Mouse (Mus musculus): ENCODE results near the gene Megf8. TPM values are rescaled to one million over a fixed set of nuclear protein-coding genes. Genes with fewer than 3 reads are reported as not detected.

Megf8 gene
- total and polyA plus RNA-seq, 2 experiments, result 1.5 to 5.1 TPM

DNA sequence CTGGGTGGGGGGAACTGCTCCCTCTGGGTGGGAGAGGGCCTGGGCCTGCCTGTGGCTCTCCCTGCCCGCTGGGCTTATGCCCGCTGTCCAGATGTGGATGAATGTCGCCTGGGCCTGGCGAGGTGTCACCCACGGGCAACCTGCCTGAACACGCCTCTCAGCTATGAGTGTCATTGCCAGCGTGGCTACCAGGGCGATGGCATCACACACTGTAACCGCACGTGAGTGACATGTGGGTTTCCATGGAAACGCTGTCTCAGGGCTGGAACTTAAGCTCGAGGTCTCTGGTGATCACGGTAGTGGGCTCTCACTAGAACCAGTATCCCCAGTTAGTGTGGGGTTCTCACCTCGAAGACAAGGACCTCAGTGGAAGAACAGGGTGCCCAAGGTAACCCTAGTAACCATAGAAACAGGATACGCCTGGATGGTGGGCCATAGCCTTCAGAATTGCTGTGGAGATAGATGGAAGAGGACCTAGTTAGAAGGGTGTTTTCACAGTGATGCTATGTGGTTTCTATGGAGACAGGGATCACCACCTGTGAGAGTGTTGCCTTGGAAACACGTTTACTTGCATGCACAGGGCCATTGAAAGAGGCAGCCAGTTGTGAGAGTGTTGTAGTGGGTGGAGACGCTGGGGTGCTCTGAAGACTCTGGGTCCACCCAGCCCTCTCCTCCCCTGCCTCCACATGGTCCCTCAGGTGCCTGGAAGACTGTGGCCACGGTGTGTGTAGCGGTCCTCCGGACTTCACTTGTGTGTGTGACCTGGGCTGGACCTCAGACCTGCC lies 24.2 kb downstream of the Megf8 start:
- no peak for TF ChIP-seq CTCF (IDR thresholded peaks at IDR 0.05; ENCODE audit: low read depth, low read length)
- Histone ChIP-seq H3K79me2 (ENCODE audit: control insufficient read depth, insufficient read depth, low read length) (no peaks in the 10 kb centered on the region), H3K36me3 (ENCODE audit: control insufficient read depth, insufficient read depth, low read length) (no peaks in the 10 kb centered on the region; the same call in 1 of the 2 replicates), H3K4me3 (ENCODE audit: insufficient read depth, low read depth, low read length) (no peak overlapping the region), H3K27me3 (ENCODE audit: control insufficient read depth, insufficient read depth, low read length) (no peaks in the 10 kb centered on the region), H3K27ac (replicated peaks; ENCODE audit: insufficient read depth, low read depth, low read length) (no peak overlapping the region), H3K4me1 (ENCODE audit: control insufficient read depth, insufficient read depth, low read length) (no peaks in the 10 kb centered on the region), H3K9ac (ENCODE audit: low read depth, low read length) (no peak overlapping the region)
- DNase-seq (ENCODE audit: extremely low read depth, low read depth, low spot score), result no peak
- 88% methylated on average over 20 of the region's 20 CpGs for whole genome bisulfite sequencing

DNA sequence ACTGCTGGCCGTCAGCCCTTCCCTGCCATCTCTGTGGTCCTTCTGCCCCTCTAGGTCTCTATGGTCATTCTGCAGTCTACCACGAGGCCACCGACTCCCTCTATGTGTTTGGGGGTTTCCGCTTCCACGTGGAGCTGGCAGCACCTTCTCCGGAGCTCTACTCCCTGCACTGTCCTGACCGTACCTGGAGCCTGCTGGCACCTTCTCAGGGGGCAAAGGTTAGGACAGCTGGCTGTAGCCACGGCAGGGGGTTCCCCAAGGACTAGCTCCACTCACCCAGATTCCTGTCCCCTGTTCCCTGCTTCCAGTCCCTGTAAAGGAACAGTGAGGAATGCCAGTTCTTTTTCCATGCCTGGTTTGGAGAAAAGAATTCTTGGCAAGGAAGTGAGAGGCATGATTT lies 31.9 kb downstream of the Megf8 start:
- DNase-seq (ENCODE audit: extremely low read depth, low read depth, low spot score), result no peak
- 0 out of 2 replicates have a peak, but pooled peaks cover 2% of the 10 kb centered on the region for H3K36me3 ChIP-seq (ENCODE audit: control insufficient read depth, insufficient read depth, low read length)
- no peak overlapping the region for H3K4me3 ChIP-seq (ENCODE audit: insufficient read depth, low read depth, low read length)
- 49% methylated on average over 8 of the region's 8 CpGs for WGBS
- H3K27ac ChIP-seq (replicated peaks; ENCODE audit: insufficient read depth, low read depth, low read length), result no peak overlapping the region
- no peaks in the 10 kb centered on the region for H3K4me1 ChIP-seq (ENCODE audit: control insufficient read depth, insufficient read depth, low read length)
- no peak overlapping the region for H3K9ac ChIP-seq (ENCODE audit: low read depth, low read length)
- no peaks in the 10 kb centered on the region for H3K79me2 ChIP-seq (ENCODE audit: control insufficient read depth, insufficient read depth, low read length)
- no peaks in the 10 kb centered on the region for H3K27me3 ChIP-seq (ENCODE audit: control insufficient read depth, insufficient read depth, low read length)
- no peak for TF ChIP-seq CTCF (IDR thresholded peaks at IDR 0.05; ENCODE audit: low read depth, low read length)
- TF ChIP-seq POLR2A (IDR thresholded peaks at IDR 0.05; ENCODE audit: extremely low read depth, insufficient read depth, low read length), result no peak

DNA sequence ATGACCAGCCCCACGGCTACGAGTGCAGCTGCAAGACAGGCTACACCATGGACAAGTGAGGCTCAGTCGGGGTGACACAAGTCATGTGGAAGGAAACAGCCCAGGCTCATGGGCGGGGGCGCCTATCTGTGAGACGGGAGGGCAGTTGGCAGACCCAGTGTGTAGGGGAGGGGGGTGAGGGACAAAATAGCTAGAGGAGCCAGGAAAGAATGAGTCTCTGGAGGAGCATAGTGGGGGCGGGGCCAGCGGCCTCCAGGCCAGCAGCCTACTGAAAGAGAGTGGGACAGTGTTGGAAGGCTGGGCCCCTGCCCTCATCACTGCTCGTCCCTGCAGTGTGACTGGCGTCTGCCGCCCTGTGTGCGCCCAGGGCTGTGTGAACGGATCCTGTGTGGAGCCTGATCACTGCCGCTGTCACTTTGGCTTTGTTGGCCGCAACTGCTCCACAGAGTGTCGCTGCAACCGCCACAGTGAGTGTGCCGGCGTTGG lies 41.8 kb downstream of the Megf8 start:
- Histone ChIP-seq H3K36me3 (ENCODE audit: control insufficient read depth, insufficient read depth, low read length) (no peaks in the 10 kb centered on the region), H3K4me3 (ENCODE audit: insufficient read depth, low read depth, low read length) (no peak overlapping the region), H3K27ac (replicated peaks; ENCODE audit: insufficient read depth, low read depth, low read length) (no peak overlapping the region), H3K4me1 (ENCODE audit: control insufficient read depth, insufficient read depth, low read length) (no peaks in the 10 kb centered on the region), H3K79me2 (ENCODE audit: control insufficient read depth, insufficient read depth, low read length) (no peaks in the 10 kb centered on the region), H3K27me3 (ENCODE audit: control insufficient read depth, insufficient read depth, low read length) (no peaks in the 10 kb centered on the region), H3K9ac (ENCODE audit: low read depth, low read length) (no peak overlapping the region)
- TF ChIP-seq CTCF (IDR thresholded peaks at IDR 0.05; ENCODE audit: low read depth, low read length) (no peak), POLR2A (IDR thresholded peaks at IDR 0.05; ENCODE audit: extremely low read depth, insufficient read depth, low read length) (no peak)
- 87% methylated on average over 18 of the region's 19 CpGs for WGBS
- no peak for DNase-seq (ENCODE audit: extremely low read depth, low read depth, low spot score)

DNA sequence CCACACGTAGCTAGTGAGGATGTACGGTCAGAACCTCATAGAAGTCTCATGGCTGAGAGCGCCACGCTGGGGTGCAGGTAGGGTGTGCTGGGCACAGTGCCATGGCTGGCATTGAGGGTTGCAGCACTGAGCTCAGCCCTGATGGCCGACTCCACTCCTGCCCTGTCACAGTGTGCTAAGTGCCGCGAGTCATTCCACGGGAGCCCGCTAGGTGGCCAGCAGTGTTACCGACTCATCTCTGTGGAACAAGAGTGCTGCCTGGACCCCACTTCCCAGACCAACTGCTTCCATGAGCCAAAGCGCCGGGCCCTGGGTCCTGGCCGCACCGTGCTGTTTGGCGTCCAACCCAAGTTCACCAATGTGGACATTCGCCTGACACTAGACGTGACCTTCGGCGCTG lies 46.2 kb downstream of the Megf8 start:
- WGBS, result 86% methylated on average over 19 of the region's 19 CpGs
- Histone ChIP-seq H3K79me2 (ENCODE audit: control insufficient read depth, insufficient read depth, low read length) (no peaks in the 10 kb centered on the region), H3K27me3 (ENCODE audit: control insufficient read depth, insufficient read depth, low read length) (peaks cover 4% of the 10 kb centered on the region), H3K4me3 (ENCODE audit: insufficient read depth, low read depth, low read length) (no peak overlapping the region), H3K4me1 (ENCODE audit: control insufficient read depth, insufficient read depth, low read length) (no peaks in the 10 kb centered on the region), H3K27ac (replicated peaks; ENCODE audit: insufficient read depth, low read depth, low read length) (no peak overlapping the region), H3K9ac (ENCODE audit: low read depth, low read length) (no peak overlapping the region), H3K36me3 (ENCODE audit: control insufficient read depth, insufficient read depth, low read length) (no peaks in the 10 kb centered on the region)
- no peak for TF ChIP-seq POLR2A (IDR thresholded peaks at IDR 0.05; ENCODE audit: extremely low read depth, insufficient read depth, low read length)
- TF ChIP-seq CTCF (IDR thresholded peaks at IDR 0.05; ENCODE audit: low read depth, low read length), result peak; percentile 43; the same call in 1 of the 2 replicates
- DNase-seq (ENCODE audit: extremely low read depth, low read depth, low spot score), result no peak

GRCm38 (mm10) chr7:25363632-25364031 lies 46.7 kb downstream of the Megf8 start:
- Histone ChIP-seq H3K27me3 (ENCODE audit: control insufficient read depth, insufficient read depth, low read length) (peaks cover 9% of the 10 kb centered on the region), H3K4me1 (ENCODE audit: control insufficient read depth, insufficient read depth, low read length) (no peaks in the 10 kb centered on the region), H3K36me3 (ENCODE audit: control insufficient read depth, insufficient read depth, low read length) (no peaks in the 10 kb centered on the region), H3K4me3 (ENCODE audit: insufficient read depth, low read depth, low read length) (no peak overlapping the region), H3K9ac (ENCODE audit: low read depth, low read length) (no peak overlapping the region), H3K27ac (replicated peaks; ENCODE audit: insufficient read depth, low read depth, low read length) (no peak overlapping the region), H3K79me2 (ENCODE audit: control insufficient read depth, insufficient read depth, low read length) (no peaks in the 10 kb centered on the region)
- WGBS, result 94% methylated on average over 17 of the region's 17 CpGs
- TF ChIP-seq CTCF (IDR thresholded peaks at IDR 0.05; ENCODE audit: low read depth, low read length) (no peak), POLR2A (IDR thresholded peaks at IDR 0.05; ENCODE audit: extremely low read depth, insufficient read depth, low read length) (no peak)
- DNase-seq (ENCODE audit: extremely low read depth, low read depth, low spot score), result no peak
